Mouse (Mus musculus) cerebellum, adult 8-10 months (tissue): Measurements from ENCODE around the gene Rrp36.

Experiments used
- DNase-seq: peaks from one replicate; pipeline ENCODE4 v3.0.0; 2022

Gene Rrp36

DNA sequence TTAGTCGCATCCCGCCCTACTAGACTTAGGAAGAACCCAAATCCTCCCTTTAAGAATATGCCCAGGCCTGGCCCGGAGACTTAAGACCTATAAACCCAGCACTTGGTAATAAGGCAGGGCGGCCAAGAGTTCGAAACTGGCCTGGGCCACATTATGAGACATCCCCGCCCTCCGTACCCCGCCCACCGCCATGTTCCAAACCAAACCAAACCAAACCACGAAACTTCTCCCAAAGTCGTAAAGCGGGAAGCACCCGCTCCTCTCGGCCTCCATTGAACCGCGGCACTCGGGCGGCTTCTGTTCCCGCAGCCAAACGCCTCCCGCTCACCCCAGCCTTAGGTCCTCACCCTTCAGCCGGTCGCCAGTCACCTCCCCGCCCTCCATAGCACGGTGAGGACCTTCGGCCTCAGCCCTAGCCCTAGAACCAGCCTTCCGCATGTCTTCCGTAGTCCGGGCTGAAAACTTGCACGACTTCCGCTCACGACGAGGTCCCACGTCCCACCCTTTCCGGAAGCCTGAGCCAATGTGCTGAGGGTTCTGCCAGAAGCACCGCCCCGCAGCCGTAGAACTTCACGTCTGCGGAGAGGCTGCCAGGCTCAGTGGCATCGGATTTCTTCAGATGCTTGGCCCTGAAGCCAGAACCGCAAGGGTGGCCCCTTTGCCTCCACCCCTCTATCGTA, at the start of gene Rrp36:
Gene Rrp36, minus strand, starts transcription at position 503 of the 680 bp plus-strand sequence.
- DNase-seq, result peak; percentile 79

GRCm38 (mm10) chr17:46721077-46721476, 46.9 kb upstream of the Rrp36 start:
- no peak for DNase-seq

DNA sequence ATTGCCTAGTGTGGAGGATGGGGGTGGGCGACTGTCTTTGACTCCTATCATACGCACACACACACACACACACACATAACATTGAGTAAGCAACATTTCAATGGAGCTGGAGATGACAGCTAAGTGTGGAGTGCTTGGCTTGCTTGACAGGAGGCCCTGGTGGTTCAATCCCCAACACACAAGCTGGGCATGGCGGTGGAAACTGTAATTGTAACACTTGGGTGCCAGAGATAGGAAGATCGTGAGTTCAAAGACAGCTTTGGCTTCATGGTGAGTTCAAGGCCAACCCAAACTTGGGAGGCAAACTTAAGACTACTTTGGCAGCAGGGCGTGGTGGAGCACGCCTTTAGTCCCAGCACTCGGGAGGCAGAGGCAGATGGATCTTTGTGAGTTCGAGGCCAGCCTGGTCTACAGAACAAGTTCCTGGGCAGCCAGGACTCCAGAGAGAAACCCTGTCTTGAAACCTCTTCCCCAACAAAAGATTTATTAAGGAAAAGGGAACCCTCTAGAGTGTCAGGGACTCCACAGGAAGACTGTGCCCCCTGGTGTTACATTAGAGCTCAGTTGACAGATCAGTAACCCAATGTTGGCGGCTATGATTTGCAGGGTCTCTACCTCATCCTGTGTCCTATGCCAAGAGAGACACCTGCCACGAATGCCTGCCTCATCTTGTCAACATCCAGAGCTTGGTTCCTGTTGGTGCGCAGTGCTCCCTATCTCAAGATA, 40.8 kb upstream of the Rrp36 start:
- DNase-seq, result no peak

GRCm38 (mm10) chr17:46713849-46714248, 39.7 kb upstream of the Rrp36 start:
- DNase-seq, result no peak

GRCm38 (mm10) chr17:46712442-46712841, 38.3 kb upstream of the Rrp36 start:
- DNase-seq, result no peak

DNA sequence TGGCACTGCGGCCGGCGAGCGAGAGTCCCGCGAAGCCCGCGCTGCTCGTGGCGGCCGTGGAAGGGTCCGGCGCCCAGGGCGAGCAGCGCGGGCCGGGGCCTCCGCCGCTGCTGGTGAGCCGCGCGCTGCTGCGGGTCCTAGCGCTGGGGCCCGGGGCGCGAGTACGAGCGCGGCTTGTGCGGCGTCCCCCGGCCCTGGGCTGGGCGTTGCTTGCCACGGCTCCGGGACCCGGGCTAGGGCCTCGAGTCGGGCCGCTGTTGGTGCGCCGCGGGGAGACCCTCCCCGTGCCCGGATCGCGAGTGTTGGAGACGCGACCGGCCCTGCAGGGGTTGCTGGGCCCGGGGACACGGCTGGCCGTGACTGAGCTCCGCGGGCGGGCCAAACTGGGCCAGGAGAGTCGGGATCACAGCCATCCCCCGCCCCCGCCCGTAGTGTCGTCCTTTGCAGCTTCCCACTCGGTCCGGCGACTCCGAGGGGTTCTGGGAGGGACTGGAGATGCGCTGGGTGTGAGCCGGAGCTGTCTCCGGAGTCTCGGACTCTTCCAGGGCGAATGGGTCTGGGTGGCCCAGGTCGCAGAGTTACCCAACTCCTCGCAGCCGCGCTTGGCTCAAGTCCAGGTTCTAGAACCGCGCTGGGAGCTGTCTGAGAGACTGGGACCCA, 37.6 kb upstream of the Rrp36 start:
- peak; percentile 42 for DNase-seq

DNA sequence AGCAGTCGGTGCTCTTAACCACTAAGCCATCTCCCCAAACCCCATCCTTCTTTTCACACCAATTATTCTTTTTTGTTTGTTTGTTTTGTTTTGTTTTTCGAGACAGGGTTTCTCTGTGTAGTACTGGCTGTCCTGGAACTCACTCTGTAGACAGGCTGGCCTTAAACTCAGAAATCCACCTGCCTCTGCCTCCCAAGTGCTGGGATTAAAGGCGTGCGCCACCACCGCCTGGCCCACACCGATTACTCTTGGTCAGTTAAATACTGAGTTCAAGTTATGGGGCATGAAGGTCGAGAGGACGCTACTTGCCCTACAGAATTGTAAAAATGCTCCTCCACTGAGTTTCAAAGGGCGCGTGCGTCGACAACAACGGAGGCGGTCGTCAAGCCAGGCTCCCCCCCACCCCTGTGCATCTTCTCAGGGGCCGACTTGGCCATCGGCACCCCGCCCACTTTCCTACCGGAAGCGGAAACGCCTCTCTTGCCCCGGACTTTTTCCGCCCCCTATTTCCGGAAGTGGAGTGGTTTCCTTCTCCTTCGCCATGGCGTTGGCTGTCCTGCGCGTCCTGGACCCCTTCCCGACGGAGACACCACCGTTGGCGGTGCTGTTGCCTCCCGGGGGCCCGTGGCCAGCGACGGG, 36.9 kb upstream of the Rrp36 start, which contains the start of gene Pex6:
Gene Pex6, plus strand, starts transcription at position 505 of the 639 bp plus-strand sequence.
- DNase-seq, result peak; percentile 90

- no peak for DNase-seq
These were observed 32.4 kb upstream of the Rrp36 start for GRCm38 (mm10) chr17:46706375-46707089.

DNA sequence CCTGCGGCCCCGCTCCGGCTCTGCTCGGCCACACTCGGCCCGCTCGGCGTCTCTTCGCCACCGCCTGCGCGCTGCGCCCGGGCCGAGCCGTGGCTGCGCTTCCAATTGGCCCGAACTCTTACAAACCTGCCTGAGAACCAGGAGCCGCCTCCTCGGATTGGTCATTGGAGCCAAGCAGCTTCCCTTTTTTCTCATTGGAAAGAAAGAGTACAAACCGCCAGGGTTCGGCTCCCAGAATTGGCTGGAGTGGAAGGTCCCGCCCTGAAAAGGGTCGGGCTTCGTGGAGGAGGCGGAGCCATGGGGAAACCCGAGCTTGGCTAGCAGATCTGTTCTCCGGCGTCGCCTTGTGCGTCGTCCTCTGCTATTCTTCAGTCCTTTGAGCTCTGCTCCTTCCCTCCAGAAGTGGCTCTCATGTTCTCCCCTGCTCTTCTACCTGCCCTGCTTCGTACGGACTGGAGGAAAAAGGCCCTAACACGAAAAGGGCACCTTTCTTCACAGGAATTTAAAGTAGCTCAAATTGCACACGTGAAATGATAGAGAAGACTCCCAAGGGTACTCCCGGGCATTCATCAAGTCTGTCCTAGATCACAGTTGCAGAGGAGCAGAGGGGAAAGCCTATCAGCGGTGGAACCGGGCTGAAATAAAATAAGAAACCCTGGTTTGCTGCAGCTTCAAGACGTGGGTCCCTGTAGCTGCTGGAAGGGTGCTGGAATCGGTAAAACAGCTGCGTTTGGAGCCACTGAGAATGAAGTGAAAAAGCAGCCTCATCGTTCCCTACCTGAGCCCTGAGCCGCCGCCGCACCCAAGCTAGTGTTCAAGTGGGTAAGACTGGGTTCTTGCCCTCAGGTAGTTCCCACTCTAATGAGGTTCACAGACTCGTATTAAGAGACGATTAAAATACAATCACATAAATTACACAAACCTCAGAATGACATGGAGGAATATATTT, 31.0 kb upstream of the Rrp36 start, which contains the start of gene Ppp2r5d:
Gene Ppp2r5d, minus strand, starts transcription at position 225 of the 949 bp plus-strand sequence.
- DNase-seq, result peak; percentile 96

DNA sequence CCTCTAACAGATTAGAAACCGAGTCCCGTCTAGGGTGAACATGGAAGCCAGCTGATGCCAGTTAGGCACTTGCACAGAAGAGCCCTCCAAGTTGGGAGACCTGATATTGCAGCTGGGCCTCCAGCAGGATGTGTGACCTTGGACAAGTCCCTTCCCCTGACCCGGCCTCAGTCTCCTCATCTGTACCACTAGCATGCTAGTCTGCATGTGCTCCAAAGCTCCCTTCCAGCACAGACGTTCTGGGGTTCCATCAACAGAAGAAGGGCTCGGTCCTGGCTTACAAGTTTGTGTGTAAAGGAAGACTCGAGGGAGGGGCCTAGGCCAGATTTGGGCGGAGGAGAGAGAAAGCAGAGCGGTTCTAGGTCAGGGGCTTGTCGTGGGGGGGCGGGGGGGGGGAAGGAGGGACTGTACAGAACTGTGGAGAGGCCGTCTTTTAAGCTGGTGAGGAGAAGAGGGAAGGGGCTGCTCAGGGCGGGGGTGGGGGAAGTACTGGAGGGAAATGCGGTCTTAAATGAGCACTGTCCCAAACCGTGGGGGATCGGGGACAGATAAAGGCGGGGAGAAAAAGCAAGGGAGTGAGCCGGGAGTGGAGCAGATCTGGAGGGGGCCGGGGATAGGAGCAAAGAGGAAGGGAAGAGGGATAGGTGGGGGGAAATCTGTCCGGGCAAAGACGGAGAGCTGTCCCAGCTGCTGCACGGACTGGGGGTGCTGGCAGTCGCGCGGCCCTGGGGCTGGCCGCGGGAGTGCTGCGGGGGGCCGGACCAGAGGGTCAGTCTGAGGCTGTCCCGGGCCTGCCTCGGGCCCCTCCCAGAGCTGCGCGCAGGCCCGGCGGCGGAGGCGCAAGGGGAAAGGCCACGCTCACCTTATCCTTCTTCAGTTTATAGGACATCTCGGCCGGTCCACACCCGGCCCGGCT, 30.1 kb upstream of the Rrp36 start:
- no peak for DNase-seq

GRCm38 (mm10) chr17:46702506-46702905, 28.4 kb upstream of the Rrp36 start:
- no peak for DNase-seq

DNA sequence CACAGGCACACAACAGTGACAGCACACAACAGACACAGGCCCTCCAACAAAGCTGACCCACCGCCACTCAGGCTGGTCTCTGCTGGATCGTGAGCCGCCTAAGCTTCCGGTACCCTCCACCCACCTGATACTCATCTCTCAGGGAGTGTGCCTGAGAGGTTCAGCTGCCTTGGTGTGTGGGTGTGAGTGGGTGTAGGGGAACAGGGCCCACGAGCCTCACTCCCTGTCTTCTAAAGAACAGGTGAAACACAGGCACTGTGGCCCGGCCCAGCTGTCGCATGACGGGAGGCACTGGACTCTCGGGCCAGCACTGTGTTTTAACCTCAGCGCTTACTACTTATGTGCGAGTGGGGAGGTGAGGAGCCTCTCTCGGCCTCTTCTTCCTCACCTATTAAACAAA, 27.9 kb upstream of the Rrp36 start:
- DNase-seq, result no peak

GRCm38 (mm10) chr17:46701489-46701888, 27.3 kb upstream of the Rrp36 start:
- DNase-seq, result no peak

DNA sequence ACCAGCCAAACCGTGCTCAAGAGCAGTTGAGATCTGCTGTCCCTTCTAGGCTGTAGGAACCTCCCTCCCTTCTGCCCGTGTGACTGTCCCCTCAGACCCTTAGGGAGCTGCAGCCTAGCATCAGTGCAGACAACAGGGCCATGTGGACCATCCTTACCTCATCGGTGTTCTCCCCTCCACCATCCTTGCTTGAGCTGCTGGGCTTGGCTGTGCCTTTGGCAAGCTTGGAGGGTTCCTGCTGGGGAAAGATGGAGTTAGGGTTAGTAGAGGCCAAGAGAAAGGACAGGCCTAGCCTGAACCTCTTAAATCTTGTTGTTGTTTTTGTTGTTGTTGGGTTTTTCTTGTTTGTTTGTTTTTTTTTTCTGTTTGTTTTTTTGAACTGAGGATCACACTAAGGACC, 25.8 kb upstream of the Rrp36 start:
- no peak for DNase-seq

DNA sequence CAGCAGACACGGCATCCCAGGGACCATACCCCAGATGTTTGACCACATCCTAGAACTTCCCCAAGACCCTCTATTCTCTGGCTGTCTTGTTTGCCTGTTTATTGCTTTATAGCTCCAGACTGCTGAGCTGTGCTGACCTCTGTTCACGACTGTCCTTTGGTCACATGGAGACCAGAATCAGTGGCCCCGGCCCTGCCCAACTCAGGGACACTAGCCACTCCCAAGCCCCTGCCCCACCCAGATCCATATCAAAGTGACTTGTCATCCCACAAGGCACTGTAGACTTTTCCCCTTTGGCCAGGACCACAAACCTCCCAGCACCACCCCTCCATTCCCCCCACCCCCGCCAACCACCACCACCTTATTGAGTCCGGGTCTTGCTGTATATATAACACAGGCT, 25.1 kb upstream of the Rrp36 start:
- no peak for DNase-seq

GRCm38 (mm10) chr17:46698515-46698914, 24.4 kb upstream of the Rrp36 start:
- DNase-seq, result no peak

- DNase-seq, result no peak
These were observed 20.4 kb upstream of the Rrp36 start for GRCm38 (mm10) chr17:46694517-46695063.

DNA sequence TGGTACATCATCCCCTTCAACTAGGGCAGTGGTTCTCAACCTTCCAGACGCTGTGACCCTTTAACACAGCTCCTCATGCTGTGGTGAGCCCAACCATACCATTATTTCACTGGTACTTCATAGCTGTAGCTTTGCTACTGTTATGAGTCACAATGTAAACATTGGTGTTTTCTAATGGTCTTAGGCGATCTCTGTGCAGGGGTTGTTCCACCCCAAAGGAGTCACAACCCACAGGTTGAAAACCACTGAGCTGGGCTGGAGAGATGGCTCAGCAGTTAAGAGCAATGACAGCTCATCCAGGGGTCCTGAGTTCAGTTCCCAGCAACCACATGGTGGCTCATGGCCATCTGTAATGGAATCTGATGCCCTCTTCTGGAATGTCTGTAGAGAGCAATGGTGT, 17.2 kb upstream of the Rrp36 start:
- DNase-seq, result no peak

DNA sequence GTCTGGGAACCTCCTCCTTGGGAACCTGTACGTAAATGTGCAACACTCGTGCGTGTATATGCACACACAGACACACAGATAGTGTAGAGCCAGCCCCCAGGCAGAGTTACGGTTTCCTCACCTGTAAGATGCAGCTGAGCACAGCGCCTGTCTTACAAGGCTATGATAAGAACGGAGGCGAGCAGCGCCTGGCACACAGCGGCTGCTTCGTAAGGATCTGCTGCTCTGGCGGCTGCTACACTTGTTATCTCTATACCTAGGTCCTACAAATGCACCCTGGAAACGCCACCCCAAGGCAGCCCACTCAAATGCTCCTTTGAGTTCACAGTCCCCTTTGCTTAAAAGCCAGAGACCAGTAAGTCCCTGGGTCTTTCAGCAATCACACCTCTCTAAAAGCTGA, 16.5 kb upstream of the Rrp36 start:
- no peak for DNase-seq

GRCm38 (mm10) chr17:46685913-46686312, 11.8 kb upstream of the Rrp36 start:
- DNase-seq, result no peak
